Mouse (Mus musculus) C2C12 (cell line): ENCODE measurements around the gene Coro1b.

ENCODE experiments used
- CTCF ChIP-seq: IDR thresholded peaks from one replicate; pipeline ENCODE4 v1.5.1; 2011; ENCODE audit not compliant: control insufficient read depth, insufficient read depth, insufficient read length
- MAX ChIP-seq: IDR thresholded peaks from one replicate; pipeline ENCODE4 v1.6.1; 2011; ENCODE audit warnings: mild to moderate bottlenecking, control low read depth
- MYOG ChIP-seq: IDR thresholded peaks from one replicate; pipeline ENCODE4 v1.6.1; 2011; ENCODE audit not compliant: control insufficient read depth, insufficient read length; ENCODE audit errors: extremely low read depth
- USF1 ChIP-seq: IDR thresholded peaks from one replicate; pipeline ENCODE4 v1.6.1; 2011; ENCODE audit warnings: low read depth, mild to moderate bottlenecking, control low read depth, moderate library complexity

- TF ChIP-seq CTCF (no peak), USF1 (no peak), MAX (no peak), MYOG (no peak)
Measured at GRCm38 (mm10) chr19:4145936-4146335, 2.5 kb upstream of the Coro1b start.
